8 mouse cellular contexts compared by ENCODE assay signal in the genomic region with DNA sequence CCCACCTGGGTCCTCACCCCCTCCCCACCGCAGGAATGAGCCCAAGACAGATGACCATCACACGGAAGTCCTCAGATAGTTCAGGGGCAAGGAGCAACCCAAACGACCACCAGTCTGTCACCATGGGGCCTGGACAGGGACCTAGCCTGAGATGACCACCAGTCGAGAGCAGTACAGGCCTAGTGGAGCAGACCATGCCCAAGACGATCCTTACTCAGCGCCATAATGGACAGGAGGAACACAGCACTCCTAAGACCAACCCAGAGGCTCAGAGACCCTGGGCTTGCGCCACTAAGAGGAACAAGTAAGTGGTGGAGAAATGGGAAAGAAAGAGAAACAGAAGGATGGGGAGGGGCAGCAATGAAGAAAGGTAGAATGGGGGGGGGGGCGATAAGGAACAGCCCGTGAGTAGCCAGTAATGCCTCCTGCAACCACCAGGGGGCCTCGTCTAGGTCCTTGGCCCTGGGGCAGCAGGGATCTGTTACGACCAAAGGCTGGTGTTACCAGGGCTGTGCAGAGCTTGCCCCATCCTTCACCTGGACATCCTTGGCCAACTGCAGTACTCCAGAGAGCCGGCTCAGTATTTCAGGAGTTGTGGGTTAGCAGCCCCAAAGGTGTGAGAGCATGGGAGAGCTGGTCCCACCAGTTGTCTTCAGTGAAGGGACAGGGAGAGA. TPM values are rescaled to one million over a fixed set of nuclear protein-coding genes. Genes with fewer than 3 reads are reported as not detected.
DNase-seq lines count a peak whose midpoint lies in the region.

No protein-coding gene starts in this region.

- DNase-seq in adrenal gland, adult (ENCODE audit: inconsistent age in 2 of 2, low spot score in 1 of 2): peak; percentile 47 to 80
- no peak for DNase-seq in adrenal gland, adult 8-10 months
- peak; percentile 53 for DNase-seq in left cerebral cortex, postnatal 4 days
- no peak for DNase-seq in left cerebral cortex, adult 11 months (ENCODE audit: low spot score)
- DNase-seq in adrenal gland, postnatal 25 days: peak; percentile 65
- DNase-seq in kidney, adult 9 months: peak; percentile 50
- DNase-seq in natural killer cell, adult 2 months (ENCODE audit: low spot score in 2 of 2): peak; percentile 12 to 21
- no peak for DNase-seq in c-Kit-positive CD71-positive TER-119-positive erythroid progenitor cells, embryonic 14.5 days (ENCODE audit: low spot score)

- intact Hi-C loops in left cerebral cortex, postnatal 4 days (cut with DNase I): no loop called here

RNA-seq across cellular contexts. Expression of a gene that starts 4.0 kb away (rescaled TPM):
- total RNA-seq in adrenal gland, adult 8-10 months (2022): not detected
- not detected for total RNA-seq in left cerebral cortex, postnatal 4 days (2021)
- not detected in 2 replicates for total RNA-seq in adrenal gland, postnatal 25 days (2021)

RNA-seq across cellular contexts. Expression of a gene that starts 20.7 kb away (rescaled TPM):
- 1 to 10 TPM; 1.2 to 3.1 (median 2.0) TPM for total RNA-seq in adrenal gland, adult 8-10 months (2022)
- total RNA-seq in left cerebral cortex, postnatal 4 days (2021): under 1 TPM; 0.42 to 0.52 TPM
- 1.3 and 2.1 TPM in 2 replicates for total RNA-seq in adrenal gland, postnatal 25 days (2021)

RNA-seq across cellular contexts. Expression of a gene that starts 45.8 kb away (rescaled TPM):
- total RNA-seq in adrenal gland, adult 8-10 months (2022): under 1 TPM in 1 of 4 experiments, not detected in 3; 0.07 TPM
- under 1 TPM in 1 of 2 experiments, not detected in 1; 0.16 TPM for total RNA-seq in left cerebral cortex, postnatal 4 days (2021)
- total RNA-seq in adrenal gland, postnatal 25 days (2021): 0.15 TPM in 1 of 2 replicates, not detected in the other

RNA-seq across cellular contexts. Expression of a gene that starts 54.0 kb away (rescaled TPM):
- not detected for total RNA-seq in adrenal gland, adult 8-10 months (2022)
- not detected for total RNA-seq in left cerebral cortex, postnatal 4 days (2021)
- not detected in 2 replicates for total RNA-seq in adrenal gland, postnatal 25 days (2021)

Comparison
In these comparisons a context has a peak if more than half of its experiments do, and no peak if none do; other contexts are left out.
1. DNase-seq: peak in adrenal gland, adult (2 of 2), left cerebral cortex, postnatal 4 days (single experiment), adrenal gland, postnatal 25 days (single experiment), kidney, adult 9 months (single experiment) and natural killer cell, adult 2 months (2 of 2); none in adrenal gland, adult 8-10 months (single experiment), left cerebral cortex, adult 11 months (single experiment) and c-Kit-positive CD71-positive TER-119-positive erythroid progenitor cells, embryonic 14.5 days (single experiment).